Mouse (Mus musculus) stomach, embryonic 16.5 days (tissue): ENCODE results near the gene C2cd5. TPM values are rescaled to one million over a fixed set of nuclear protein-coding genes. Genes with fewer than 3 reads are reported as not detected.
A peak's percentile ranks its signal among the peaks of the same experiment; 100 is the strongest.

Experiments
- ATAC-seq: fragments of 200-750 bp; cut with Nextera tagmentation; 2 replicates; pipeline ENCODE4 v1.8.0; 2017; ENCODE audit warnings: moderate number of reproducible peaks, moderate TSS enrichment; ENCODE audit not compliant: insufficient read depth, low FRiP score
- H3K27ac ChIP-seq: fragments of 300-500 bp; sonication (generic); 2 replicates; pipeline ENCODE4 v1.5.1; 2014; ENCODE audit warnings: low read length
- H3K27me3 ChIP-seq: fragments of 300-500 bp; sonication (generic); 2 replicates; pipeline ENCODE4 v1.6.1; 2014; ENCODE audit warnings: low read length, control low read depth, mixed read lengths; ENCODE audit not compliant: control insufficient read depth, insufficient read depth
- H3K36me3 ChIP-seq: fragments of 300-500 bp; sonication (generic); 2 replicates; pipeline ENCODE4 v1.6.1; 2014; ENCODE audit warnings: low read length; ENCODE audit not compliant: control insufficient read depth, insufficient read depth
- H3K4me1 ChIP-seq: fragments of 300-500 bp; sonication (generic); 2 replicates; pipeline ENCODE4 v1.6.1; 2014; ENCODE audit warnings: low read length, control low read depth, mixed read lengths; ENCODE audit not compliant: control insufficient read depth, insufficient read depth
- H3K4me2 ChIP-seq: fragments of 300-500 bp; sonication (generic); 2 replicates; pipeline ENCODE4 v1.6.1; 2014; ENCODE audit warnings: low read depth, low read length, mixed read lengths
- H3K4me3 ChIP-seq: fragments of 300-500 bp; sonication (generic); replicated peaks from 2 replicates; pipeline ENCODE4 v1.5.1; 2014; ENCODE audit warnings: mild to moderate bottlenecking, low read length
- H3K9ac ChIP-seq: fragments of 300-500 bp; sonication (generic); 2 replicates; pipeline ENCODE4 v1.6.1; 2014; ENCODE audit warnings: low read length
- H3K9me3 ChIP-seq: fragments of 300-500 bp; sonication (generic); replicated peaks from 2 replicates; pipeline ENCODE4 v1.6.1; 2016; ENCODE audit warnings: low read length, control low read depth; ENCODE audit not compliant: control insufficient read depth
- WGBS: fragments of 180-500 bp; shearing (Covaris S2); extraction: QIAGEN DNeasy Blood & Tissue Kit; methylation state at CpG from one replicate; pipeline ENCODE4 v1.1.7; 2014; 5-methylcytosine and 5-hydroxymethylcytosine counted together
- polyA plus RNA-seq: library from polyadenylated mRNA; unstranded; fragments of >200 nt; fragmentation: Nextera tagmentation; extraction: Ambion mirVana; gene quantifications from 2 replicates; pipeline ENCODE4 v1.2.1, GENCODE M21; 2015

The C2cd5 gene
- polyA plus RNA-seq, 1 experiment from 2014 or later: 23.5 TPM

DNA sequence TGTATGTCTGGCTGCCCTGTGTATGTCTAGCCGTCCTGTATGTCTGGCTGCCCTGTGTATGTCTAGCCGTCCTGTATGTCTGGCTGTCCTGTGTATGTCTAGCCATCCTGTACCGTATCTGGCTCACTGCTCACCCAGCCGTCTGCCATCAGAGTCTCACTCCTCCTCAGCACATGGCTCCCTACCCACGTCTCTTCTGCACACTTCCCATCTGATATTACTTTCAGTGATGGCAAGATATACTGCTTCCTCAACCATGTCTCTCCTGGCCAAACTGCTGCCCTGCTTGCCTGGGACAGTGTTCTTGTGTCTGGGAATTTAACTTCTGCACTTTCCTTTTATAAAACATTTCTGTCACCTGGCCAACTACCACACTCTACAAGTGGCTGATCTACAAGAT is 42.3 kb downstream of the C2cd5 start:
- Histone ChIP-seq H3K9me3 (no peaks in the 10 kb centered on the region), H3K27ac (no peak overlapping the region), H3K9ac (no peak overlapping the region), H3K4me2 (no peak overlapping the region), H3K4me1 (no peaks in the 10 kb centered on the region), H3K36me3 (no peaks in the 10 kb centered on the region), H3K27me3 (no peaks in the 10 kb centered on the region), H3K4me3 (no peak overlapping the region)
- no peak for ATAC-seq
- 90% methylated on average over 5 of the region's 5 CpGs for WGBS

GRCm38 (mm10) chr6:143051566-143051965 is 48.4 kb downstream of the C2cd5 start:
- Histone ChIP-seq H3K4me3 (no peak overlapping the region), H3K4me2 (no peak overlapping the region), H3K9me3 (no peaks in the 10 kb centered on the region), H3K36me3 (peaks cover 9% of the 10 kb centered on the region; the same call in 1 of the 2 replicates), H3K9ac (no peak overlapping the region), H3K4me1 (no peaks in the 10 kb centered on the region), H3K27ac (no peak overlapping the region), H3K27me3 (no peaks in the 10 kb centered on the region)
- 82% methylated on average over 5 of the region's 5 CpGs for WGBS
- no peak for ATAC-seq

DNA sequence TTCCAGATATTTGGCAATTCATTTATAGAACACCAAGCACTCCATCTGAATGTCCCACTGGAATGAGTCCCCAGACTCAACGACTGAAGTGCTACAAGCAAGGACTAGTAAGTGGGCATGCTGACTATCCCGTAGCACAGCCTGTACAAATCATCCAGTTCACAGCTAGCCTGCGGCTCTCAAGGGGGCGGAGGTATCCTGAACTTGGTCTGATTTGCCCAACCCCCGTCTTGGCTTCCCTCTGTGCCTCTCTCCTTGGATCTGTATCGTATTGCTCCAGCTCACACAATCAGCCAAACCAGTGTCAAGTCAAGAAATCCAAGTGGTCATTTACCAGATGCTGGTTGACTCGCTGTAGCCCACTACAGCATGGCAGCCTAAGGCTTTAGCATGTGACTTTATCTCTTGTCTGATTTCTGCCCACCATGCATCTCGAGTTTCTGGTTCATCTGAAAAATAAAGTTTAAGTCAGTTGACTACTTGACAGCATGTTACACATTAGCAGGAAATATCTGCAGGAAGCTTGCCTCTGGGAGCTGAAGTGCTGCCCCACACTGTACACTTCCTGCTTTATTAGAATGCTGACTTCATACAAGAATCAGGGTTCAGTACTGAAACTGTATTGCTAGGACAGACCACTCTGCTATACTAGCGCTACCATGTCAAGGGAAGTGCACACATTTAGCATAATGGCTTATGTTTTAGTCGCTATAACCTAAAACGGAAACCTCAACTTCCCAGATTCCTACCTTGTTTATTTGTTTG is 50.0 kb downstream of the C2cd5 start:
- no peak for ATAC-seq
- Histone ChIP-seq H3K9me3 (no peaks in the 10 kb centered on the region), H3K27me3 (no peaks in the 10 kb centered on the region), H3K4me3 (no peak overlapping the region), H3K4me2 (no peak overlapping the region), H3K9ac (no peak overlapping the region), H3K4me1 (no peaks in the 10 kb centered on the region), H3K27ac (peak overlapping the region; percentile 55), H3K36me3 (peaks cover 9% of the 10 kb centered on the region; the same call in 1 of the 2 replicates)
- WGBS: 77% methylated on average over 11 of the region's 11 CpGs

GRCm38 (mm10) chr6:143049117-143049516 is 50.8 kb downstream of the C2cd5 start:
- peaks cover 9% of the 10 kb centered on the region; the same call in 1 of the 2 replicates for H3K36me3 ChIP-seq
- no peak overlapping the region for H3K4me3 ChIP-seq
- WGBS: 91% methylated on average over 2 of the region's 2 CpGs
- H3K27ac ChIP-seq: no peak overlapping the region
- no peak overlapping the region for H3K4me2 ChIP-seq
- no peak for ATAC-seq
- H3K9me3 ChIP-seq: no peaks in the 10 kb centered on the region
- H3K9ac ChIP-seq: no peak overlapping the region
- H3K27me3 ChIP-seq: no peaks in the 10 kb centered on the region
- H3K4me1 ChIP-seq: no peaks in the 10 kb centered on the region

DNA sequence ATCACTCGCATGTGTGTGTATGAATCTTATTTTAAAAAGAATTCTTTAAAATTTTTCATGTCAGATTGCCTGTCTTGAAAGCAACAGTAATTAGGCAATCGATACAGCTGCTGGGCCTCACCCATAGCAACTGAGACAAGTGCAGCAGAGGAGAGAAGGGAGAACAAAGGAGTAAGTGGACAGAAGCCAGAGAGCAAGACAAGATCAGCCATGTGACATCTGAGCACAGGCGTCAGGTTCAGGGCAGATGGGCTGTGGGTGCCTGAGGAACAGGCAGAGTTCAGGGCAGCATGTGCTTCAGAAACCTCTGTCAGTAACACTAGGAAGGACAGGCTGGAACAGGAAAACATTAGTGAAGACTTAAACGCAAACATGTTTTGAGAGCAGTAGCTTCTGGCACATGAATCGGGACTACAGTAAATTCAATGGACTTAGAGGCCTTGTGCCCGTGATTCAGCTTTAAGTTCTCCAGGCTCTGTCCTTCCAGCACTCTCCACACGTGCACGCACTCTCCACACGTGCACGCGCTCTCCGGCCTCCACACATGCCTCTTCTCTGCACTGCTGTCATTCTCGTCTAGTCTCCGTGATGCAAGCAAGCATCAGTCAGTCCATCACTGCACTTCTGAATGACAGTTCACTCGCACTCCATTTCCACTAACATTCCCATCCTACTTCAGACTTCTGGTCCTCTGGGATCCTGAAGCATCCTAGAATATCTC is 52.2 kb downstream of the C2cd5 start:
- no peak for ATAC-seq
- H3K36me3 ChIP-seq: peaks cover 9% of the 10 kb centered on the region; the same call in 1 of the 2 replicates
- no peaks in the 10 kb centered on the region for H3K9me3 ChIP-seq
- H3K27ac ChIP-seq: no peak overlapping the region
- no peaks in the 10 kb centered on the region for H3K4me1 ChIP-seq
- no peak overlapping the region for H3K4me2 ChIP-seq
- H3K27me3 ChIP-seq: no peaks in the 10 kb centered on the region
- 85% methylated on average over 15 of the region's 15 CpGs for WGBS
- H3K4me3 ChIP-seq: no peak overlapping the region
- no peak overlapping the region for H3K9ac ChIP-seq

GRCm38 (mm10) chr6:143041578-143041977 is 58.4 kb downstream of the C2cd5 start:
- 79% methylated on average over 6 of the region's 6 CpGs for WGBS
- Histone ChIP-seq H3K9me3 (no peaks in the 10 kb centered on the region), H3K27me3 (no peaks in the 10 kb centered on the region), H3K4me1 (no peaks in the 10 kb centered on the region), H3K4me2 (no peak overlapping the region), H3K4me3 (no peak overlapping the region), H3K36me3 (peaks cover 5% of the 10 kb centered on the region; the same call in 1 of the 2 replicates), H3K27ac (no peak overlapping the region), H3K9ac (no peak overlapping the region)
- ATAC-seq: no peak

- 52% methylated on average over 4 of the region's 4 CpGs for WGBS
- Histone ChIP-seq H3K9me3 (no peaks in the 10 kb centered on the region), H3K27ac (no peak overlapping the region), H3K36me3 (peaks cover 6% of the 10 kb centered on the region; the same call in 1 of the 2 replicates), H3K27me3 (no peaks in the 10 kb centered on the region), H3K4me1 (no peaks in the 10 kb centered on the region), H3K4me2 (no peak overlapping the region), H3K9ac (no peak overlapping the region), H3K4me3 (no peak overlapping the region)
- no peak for ATAC-seq
Measured at GRCm38 (mm10) chr6:143035261-143035660, 64.7 kb downstream of the C2cd5 start.

- H3K27me3 ChIP-seq: no peaks in the 10 kb centered on the region
- no peaks in the 10 kb centered on the region for H3K9me3 ChIP-seq
- ATAC-seq: no peak
- no peak overlapping the region for H3K27ac ChIP-seq
- H3K36me3 ChIP-seq: peaks cover 9% of the 10 kb centered on the region; the same call in 1 of the 2 replicates
- H3K4me3 ChIP-seq: no peak overlapping the region
- no peak overlapping the region for H3K4me2 ChIP-seq
- H3K4me1 ChIP-seq: no peaks in the 10 kb centered on the region
- WGBS: 87% methylated on average over 2 of the region's 2 CpGs
- no peak overlapping the region for H3K9ac ChIP-seq
Measured at GRCm38 (mm10) chr6:143034503-143034902, 65.4 kb downstream of the C2cd5 start.

GRCm38 (mm10) chr6:143030521-143030920 is 69.4 kb downstream of the C2cd5 start:
- Histone ChIP-seq H3K27me3 (no peaks in the 10 kb centered on the region), H3K4me3 (no peak overlapping the region), H3K9ac (no peak overlapping the region), H3K9me3 (no peaks in the 10 kb centered on the region), H3K4me1 (no peaks in the 10 kb centered on the region), H3K36me3 (0 out of 2 replicates have a peak, but pooled peaks cover 3% of the 10 kb centered on the region), H3K4me2 (no peak overlapping the region), H3K27ac (no peak overlapping the region)
- no peak for ATAC-seq
- WGBS: 88% methylated on average over 5 of the region's 5 CpGs
